Mouse (Mus musculus) kidney, adult 8-10 months (tissue): Measurements from ENCODE around the gene Mafb.

Experiments used
- DNase-seq, 2 experiments: peaks; one replicate each; pipeline ENCODE4 v3.0.0; 2022

Mafb gene

DNA sequence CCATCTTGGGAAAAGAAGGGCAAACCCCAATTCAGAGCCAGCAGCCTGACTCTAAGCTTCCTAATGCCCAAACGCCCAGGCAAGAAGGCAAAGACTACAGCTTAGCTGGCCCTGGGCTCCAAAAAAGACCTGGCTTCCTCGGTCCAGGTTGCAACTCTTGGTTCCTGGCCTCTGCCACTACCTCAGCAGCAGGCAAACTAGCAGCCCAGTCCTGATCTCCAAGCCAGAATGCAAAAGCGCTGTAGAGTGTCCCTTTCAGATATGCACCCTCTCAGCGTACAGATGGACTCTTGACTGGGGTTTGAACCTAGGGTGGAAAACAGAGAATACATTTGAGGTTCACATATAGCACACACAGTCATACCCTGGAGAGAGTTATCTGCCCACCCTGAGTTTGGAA, 3.7 kb downstream of the Mafb start:
- no peak for DNase-seq

DNA sequence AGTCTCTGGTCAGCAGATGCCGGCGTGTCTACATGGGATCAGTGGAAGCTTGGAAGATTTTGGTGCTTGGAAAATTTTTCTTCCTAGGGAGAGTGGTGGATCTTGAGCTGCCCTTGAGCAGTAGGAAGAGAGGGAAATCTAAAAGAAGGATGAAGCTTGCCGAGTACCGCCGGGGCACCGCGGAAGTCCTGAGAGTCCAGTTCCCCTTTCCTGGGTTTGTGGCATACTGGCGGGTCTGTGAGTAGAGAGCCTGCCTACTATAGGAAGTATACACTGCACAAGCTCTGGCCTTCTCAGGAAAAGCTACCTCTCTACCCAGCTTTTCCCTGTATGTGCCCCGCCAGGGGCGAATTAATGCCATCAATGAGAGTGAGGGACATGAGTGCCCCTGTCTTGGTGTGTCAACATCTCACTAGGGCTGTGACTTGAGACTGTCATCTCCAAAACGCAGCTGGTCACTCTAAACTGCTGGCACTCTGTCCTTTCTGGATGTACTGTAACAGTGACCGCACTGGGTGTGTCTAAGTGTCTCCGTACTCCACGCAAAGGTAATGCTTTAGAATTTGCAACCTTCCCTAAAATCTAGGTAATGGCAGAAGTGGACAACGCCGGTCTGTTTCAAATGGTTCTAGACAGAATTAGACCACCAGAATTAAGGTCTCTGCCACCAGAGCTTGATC, 5.3 kb downstream of the Mafb start:
- no peak for DNase-seq

DNA sequence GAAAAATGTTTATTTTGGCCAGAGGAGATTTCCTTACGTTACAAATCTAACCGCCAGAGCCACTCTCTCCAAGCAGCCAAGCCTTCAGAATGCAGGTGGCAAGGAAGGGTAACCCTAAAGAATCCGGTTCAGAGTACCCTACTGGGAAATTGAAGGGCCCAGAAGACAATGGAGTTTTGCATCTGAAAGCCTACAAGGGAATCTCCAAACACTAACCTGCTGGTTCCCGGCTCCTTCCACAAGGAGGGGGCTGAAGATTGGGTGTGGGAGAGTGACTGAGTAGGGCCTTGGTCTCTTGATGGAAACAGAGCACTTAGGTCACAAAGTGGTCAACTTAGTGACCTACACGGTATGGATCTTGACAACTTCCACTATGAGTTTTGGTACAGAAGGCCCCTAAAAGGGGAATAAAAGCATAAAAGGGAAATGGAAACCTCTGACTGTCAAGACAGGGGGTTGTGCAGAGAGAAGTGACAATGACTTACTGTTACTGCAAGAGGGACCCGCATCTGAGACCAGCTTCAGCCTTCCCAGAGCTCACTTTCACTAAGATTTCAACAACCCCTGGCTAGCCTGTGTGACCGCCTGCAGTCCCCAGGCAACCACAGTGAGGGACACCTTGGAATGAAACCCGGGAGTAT, 6.5 kb downstream of the Mafb start:
- no peak for DNase-seq

GRCm38 (mm10) chr2:160358896-160359295, 8.0 kb downstream of the Mafb start:
- no peak for DNase-seq

- no peak for DNase-seq
Measured at GRCm38 (mm10) chr2:160357442-160357841, 9.4 kb downstream of the Mafb start.

DNA sequence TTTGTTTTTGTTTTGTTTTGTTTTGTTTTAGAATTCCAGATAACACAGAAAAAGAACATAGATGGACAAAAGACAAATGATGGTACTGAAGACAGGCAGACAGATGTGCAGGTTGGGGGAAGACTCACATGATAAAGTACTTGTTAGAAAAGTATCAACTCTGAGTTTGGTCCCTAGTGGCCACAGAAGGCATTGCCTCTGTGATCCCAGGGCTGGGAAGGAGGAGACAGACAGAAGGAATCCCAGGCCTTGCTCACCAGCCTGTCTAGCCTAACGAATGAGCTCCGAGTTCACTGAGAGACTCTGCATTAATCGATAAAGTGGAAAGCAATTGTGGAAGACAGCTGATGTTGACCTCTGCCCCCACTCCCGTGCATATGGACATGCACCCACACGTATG, 10.7 kb downstream of the Mafb start:
- peak in 1 of 2 experiments; percentile 36 for DNase-seq

GRCm38 (mm10) chr2:160354319-160354718, 12.5 kb downstream of the Mafb start:
- DNase-seq, result no peak

DNA sequence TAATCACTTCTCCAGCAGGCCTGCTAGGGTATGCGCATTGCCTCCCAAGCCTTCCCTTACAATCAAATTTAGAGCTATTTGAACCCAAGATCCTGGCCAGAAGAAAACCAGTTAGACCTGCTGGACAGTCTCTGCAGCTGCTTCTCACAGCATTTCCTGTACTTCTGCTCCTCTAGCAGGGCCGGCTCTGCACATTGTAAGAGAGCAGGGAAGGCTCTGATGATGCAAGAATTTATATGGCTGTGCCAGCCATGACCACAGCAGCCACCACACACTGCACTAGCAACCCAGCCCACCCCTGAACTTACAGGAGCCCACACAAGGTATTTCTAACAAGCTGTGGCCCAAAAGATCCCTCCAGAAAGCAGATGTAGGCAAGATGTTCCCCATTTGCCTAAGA, 13.3 kb downstream of the Mafb start:
- DNase-seq, result no peak

DNA sequence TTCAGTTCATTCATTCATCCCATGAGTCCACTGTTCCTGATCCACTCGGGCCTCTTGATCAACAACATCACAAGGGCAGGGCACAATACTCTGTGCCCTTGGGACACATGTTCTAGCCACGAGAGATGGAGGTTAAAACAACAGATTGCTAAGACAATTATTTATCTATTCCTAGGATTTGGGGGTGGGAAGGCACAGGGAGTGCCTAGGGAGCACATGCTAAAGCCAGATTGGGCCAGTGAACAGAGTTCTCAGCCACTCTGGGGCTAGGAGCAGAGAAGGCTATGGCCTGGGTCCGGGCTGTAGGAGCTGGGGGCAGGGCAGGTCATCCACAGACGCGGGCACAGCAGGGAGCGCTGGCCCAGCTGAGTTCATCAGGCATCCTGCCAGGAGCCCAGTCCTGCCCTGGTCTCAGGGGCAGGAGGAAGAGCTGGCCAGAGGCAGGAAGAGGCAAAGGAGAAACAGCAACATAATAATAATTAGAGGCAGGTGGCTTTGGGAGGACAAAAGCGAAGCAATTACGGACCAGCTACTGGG, 15.8 kb downstream of the Mafb start:
- DNase-seq, result peak; percentile 75 to 80

DNA sequence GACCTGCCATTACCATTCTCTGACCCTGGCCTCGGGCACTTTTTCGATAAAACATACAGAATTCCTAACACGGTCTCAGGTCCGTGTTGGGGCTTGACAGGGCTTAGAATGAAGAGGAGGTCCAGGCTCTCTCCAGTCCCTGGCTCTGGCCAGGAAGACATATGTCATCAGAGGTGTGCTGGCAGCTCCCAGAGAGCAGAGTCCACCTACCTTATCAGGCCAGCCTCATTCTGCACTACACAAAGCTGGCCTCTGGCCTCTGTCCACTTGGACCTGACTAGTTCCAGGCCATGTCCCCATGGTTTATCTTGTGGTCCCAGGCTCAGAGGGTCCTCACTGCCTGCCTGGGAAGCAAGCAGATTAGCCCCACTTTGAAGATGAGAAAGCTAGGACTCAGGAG, 17.3 kb downstream of the Mafb start:
- no peak for DNase-seq

GRCm38 (mm10) chr2:160348796-160349195, 18.1 kb downstream of the Mafb start:
- DNase-seq, result no peak

DNA sequence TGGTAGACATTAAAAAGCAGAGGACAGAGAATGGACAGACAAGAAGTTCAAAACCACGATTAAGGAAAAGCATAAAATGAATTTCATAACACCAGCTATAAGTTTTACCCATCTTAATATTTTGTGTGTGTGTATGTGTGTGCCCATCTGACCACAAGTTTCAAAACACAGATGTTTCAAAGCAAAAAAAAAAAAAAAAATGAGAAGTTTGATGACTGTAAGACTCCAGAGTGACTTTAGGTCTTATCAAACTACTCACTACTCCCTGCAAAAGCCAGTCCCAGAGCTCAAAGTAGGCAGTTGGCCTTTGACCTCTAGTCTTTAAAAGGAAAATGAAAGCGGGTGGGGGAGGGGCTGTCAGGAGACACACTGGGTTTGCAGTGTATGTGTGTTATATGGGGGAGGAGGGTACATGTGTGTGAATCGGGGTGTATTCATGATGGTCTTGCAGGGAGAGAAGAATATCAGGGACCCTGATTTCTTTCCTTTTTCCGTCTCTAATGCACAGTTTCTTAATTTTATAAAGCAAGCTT, 18.7 kb downstream of the Mafb start:
- DNase-seq, result no peak

DNA sequence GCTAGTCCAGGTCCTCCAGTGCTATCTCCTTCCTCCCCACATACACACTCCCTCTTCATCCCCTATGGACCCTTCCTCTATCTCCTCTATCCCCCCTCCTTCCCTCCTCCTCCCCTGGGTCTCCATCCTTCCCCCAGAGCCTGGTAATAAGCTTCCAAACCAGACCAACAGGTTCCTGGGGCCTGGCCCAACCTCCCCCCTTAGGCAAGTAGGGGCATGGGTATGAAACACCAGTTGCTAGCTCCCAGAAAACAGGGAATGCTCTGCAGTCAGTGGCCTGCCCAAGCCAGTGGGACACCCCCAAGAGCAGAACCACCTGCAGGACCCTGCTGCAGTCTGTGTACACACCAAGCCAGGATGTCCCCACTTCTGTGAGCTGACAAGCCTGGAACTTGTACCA, 21.2 kb downstream of the Mafb start:
- no peak for DNase-seq

DNA sequence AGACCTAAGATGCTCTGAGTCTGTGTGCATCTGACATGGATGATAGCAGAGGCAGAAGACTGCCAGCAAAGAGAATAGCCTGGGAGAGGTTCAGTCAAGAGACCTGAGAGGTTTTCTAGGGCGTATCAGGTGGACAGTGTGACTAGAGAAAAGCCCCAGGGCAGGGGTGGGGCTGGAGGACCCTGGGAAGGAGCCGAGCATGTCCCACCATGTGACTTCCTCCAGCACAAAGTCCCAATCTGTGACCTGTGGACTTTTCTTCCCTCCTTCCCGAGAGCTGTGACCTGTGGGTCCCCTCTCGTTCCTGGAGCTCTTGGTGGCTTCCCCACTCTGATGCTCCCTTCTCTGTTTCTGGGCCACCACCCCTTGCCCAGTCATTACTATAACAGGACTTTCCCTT, 26.7 kb downstream of the Mafb start:
- DNase-seq, result no peak

GRCm38 (mm10) chr2:160339595-160339994, 27.3 kb downstream of the Mafb start:
- no peak for DNase-seq

DNA sequence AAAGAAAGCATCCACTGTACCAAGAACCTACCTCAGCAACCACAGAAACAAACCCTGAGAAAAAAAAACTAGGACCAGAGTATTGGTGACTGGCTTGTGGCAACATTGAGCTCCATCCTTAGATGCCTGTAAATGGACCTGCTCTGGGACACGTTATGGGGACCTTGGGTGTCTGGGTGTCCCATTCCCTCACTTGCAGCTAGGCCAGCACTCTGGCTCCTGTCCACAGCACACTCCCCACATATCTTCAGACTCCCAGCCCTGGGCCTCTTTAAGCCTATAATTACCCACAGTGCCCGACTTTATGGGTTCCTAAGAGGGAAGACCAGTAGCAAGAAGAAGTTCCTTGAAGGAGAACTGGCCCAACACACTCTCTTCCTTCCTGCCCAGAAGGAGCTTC, 30.8 kb downstream of the Mafb start:
- no peak for DNase-seq

GRCm38 (mm10) chr2:160335043-160335442, 31.8 kb downstream of the Mafb start:
- DNase-seq, result no peak

DNA sequence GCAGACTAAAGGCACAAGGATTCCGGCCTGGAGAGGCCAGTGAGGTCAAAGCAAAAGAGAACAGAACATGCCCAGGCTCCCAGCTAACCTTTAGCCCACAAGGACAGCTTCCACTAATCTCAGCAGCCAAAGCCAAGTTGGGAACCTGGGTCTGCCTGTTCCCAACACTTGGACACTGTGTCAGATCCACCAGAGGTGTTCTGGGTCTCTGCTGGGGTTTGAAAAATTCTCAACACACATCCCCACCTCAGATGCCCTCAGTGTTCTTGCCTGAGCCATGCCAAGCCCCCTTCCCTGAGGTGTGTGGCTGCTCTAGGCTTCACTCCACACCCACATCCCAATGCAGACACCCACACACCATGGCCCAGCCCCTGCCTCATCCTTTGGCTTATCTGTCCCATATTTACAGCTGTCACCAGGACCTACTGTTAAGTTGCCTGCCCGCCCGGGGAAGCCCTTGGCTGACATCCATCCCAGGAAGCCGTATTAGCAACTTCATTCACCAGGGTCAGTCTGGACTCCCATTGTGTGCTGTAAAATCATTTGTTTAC, 32.7 kb downstream of the Mafb start, which contains the start of gene Gm826:
Gene Gm826, minus strand, starts transcription at position 52 of the 551 bp plus-strand sequence.
- peak in 1 of 2 experiments; percentile 54 for DNase-seq

DNA sequence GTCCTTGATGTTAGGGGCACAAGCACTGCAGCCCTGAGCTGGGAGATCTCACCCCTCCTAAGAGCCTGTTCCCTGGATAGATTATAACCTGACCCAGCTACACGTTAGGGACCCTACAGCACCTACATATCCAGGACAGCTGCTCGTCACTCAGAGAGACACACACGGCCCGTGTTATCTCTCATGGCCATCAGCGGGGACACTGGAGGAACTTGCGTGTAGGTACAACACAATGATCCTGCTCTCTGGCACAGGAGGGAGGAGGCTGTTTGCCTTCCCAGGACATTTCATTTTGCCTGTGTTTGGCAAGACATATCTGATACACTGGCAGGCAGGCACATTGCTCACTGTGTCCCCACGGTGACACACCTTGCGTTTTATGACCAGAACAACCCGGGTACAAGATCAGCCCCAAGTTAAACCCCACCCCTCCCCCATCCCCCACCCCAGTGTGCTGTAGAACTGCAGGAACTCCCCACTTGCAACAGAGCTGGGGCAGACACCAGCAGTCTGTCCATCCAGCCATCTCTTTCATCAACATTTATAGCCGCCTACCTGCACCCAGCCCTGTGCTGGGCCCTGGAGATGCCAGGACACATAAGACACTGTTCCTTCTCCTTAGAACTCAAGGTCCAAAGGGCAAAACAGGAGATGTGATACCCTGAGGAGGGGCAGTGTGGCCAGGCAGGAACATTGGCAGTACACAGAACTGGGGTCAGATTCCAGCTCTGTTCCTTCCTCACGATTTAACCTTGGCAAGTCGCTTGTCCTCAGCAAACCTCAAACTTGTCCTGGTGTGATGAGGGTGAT, 34.1 kb downstream of the Mafb start:
- peak in 1 of 2 experiments; percentile 37 for DNase-seq

DNA sequence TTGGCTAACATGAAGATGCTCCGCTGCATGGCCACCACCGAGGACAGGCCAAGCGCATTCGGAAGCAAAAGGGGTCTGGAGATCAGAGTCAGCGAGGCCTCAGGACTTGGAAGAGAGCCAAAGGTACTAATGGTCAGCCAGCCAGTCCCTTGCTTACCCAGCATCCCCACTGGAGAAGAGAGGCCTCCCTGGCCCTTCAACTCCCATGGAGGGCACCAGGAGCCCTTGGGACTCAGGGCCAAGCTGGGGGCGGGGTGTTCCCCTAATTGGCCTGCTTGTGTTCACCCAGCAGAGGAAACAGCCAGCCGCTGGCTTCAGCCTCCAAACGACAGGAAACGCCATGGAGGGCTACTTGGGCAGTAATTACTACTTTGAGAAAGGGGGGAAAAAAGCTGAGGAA, 38.0 kb downstream of the Mafb start:
- DNase-seq, result no peak

GRCm38 (mm10) chr2:160327716-160328115, 39.1 kb downstream of the Mafb start:
- DNase-seq, result no peak

GRCm38 (mm10) chr2:160327167-160327566, 39.7 kb downstream of the Mafb start:
- DNase-seq, result peak; percentile 48 to 51

DNA sequence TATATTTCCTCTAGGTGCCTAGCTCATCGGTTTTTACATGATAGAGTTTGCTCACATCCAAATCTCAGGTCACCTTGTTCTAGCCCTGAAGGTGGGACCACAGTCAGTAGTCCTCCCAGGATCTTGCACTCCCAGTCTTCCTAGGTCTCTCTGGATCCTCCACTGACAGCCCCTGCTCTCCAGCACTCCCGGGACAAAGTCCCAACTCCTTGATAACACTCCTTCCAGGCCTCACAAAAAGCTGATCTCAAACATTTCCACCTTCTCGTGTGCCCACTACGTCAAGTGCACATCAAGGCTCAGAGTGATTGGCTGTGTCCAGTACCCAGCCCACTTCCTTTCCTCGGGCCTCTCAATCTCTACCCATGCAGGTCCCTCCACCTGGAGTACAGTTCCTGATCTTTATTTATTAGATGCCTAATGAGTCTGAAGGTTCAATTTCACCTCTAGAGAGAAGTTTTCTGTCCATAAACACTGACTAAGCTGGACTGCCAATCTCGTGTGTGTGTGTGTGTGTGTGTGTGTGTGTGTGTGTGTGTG, 41.7 kb downstream of the Mafb start:
- DNase-seq, result no peak
